19 mouse cellular contexts compared by ENCODE assay signal in genomic region chr11:121278011-121278410, GRCm38 (mm10).
"Had no signal": no experiment of that assay in that cellular context is flagged by ENCODE, and none has a peak within 500 bp of the region (broad histone marks: within the 10 kb centered on the region; RNA-seq: fewer than 3 reads in every experiment).

No protein-coding gene starts in this region.

- H3K9me3 ChIP-seq: midbrain, embryonic 10.5 days; midbrain, embryonic 12.5 days; neural tube, embryonic 13.5 days; neural tube, embryonic 15.5 days had no signal

- H3K36me3 ChIP-seq: neural tube, embryonic 15.5 days had no signal

- H3K27me3 ChIP-seq: midbrain, embryonic 12.5 days; neural tube, embryonic 13.5 days; neural tube, embryonic 15.5 days had no signal

- H3K4me1 ChIP-seq: midbrain, embryonic 10.5 days; midbrain, embryonic 12.5 days had no signal

- H3K4me3 ChIP-seq: midbrain, embryonic 10.5 days; midbrain, embryonic 12.5 days; myocyte; neural tube, embryonic 13.5 days; neural tube, embryonic 15.5 days had no signal

- H3K27ac ChIP-seq: midbrain, embryonic 10.5 days; midbrain, embryonic 12.5 days; neural tube, embryonic 13.5 days; neural tube, embryonic 15.5 days had no signal

- DNase-seq: lung, adult 18-20 months; lung, embryonic 14.5 days; lung, postnatal 10 days; lung, postnatal 4 days; midbrain, embryonic 14.5 days; retina, postnatal 1 day; right cerebral cortex, adult 18-20 months; right cerebral cortex, postnatal 25 days; right cerebral cortex, postnatal 4 days; spleen, adult 18-20 months; thymus, adult 18-20 months; thymus, postnatal 14 days; thymus, postnatal 36 days had no signal

- ATAC-seq: midbrain, embryonic 16.5 days had no signal

- H3K4me2 ChIP-seq: lung, embryonic 14.5 days; midbrain, embryonic 12.5 days; neural tube, embryonic 13.5 days; neural tube, embryonic 15.5 days had no signal

- H3K9ac ChIP-seq: lung, embryonic 14.5 days; midbrain, embryonic 12.5 days; neural tube, embryonic 13.5 days; neural tube, embryonic 15.5 days had no signal
